Mouse (Mus musculus): ENCODE measurements around the gene Sos1.

Sos1 gene

DNA sequence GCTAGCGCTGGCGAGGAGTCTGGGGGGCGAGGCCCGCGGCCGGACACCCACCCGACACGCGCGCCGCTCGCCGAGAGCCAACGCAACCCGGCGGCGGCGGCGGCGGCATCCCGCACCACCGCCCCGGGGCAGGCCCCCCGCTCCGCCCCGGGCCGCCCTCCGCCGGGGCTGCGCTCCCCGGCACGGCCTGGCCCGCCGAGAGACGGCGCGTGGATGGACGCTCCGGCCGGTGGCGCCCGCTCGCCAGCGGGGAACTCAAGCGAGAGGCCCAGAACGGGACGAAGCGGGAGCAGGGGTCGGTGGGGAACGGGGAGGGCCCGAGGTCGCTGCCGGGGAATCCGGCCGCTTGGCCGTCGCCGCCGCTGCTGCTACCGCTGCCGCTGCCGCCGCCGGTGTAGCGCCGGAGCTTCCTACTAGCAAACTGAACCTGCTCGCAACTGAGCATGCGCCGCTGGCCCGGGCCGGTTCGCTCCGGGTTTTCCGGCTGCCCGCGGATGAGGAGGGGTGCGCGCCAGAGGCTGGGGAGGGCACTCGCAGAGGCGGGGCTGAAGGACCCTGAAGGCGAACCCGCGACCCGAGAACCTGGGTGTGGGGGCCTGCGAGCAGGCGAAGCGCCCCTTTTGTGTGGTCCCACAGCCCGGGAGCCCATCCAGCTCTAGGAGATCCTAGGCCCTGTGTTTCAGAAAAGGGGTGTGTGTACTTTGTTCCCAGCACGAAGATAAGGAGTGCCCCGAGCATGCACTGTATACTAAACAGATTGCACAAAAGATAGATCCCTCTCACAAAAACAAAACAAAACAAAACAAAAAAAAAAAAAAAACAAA lies at the start of gene Sos1:
Gene Sos1, minus strand, starts transcription at position 423 of the 824 bp plus-strand sequence.
- DNase-seq: peak; percentile 97

DNA sequence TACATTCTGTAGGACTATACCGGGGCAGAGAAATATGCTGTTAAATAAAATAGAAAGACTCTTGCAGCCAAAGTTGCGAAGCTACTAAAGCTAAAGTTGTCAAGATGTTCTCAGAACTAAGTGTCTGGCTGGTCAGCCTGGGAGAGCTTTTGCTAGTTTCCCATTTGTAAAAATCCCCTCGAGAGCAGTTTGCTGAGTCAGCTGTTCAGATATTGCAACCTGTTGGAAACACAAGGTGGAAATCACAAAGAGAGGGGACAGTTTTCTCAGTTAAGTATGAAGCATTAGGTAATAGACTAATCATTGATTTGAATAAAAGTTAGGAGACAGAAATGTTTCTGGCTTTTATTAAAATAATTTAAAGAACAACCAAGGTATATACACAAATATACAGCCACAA lies 43.0 kb upstream of the Sos1 start:
- no peak for DNase-seq

DNA sequence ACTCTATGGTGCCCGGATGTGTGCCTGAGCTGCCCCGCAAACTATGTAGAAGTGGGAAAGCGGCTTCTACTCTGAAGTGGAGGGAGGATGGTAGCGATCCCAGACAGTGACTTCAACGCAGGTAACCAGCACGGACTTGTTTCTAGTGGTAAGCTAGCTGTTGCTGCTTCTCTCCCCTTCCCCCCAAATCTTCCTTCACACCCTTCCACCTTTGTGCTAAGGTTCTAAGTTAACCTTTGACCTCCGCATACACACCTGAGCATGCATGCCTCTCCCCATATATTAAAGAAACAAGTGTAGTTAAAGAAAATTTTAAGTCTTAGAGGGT lies 41.9 kb upstream of the Sos1 start:
- no peak for DNase-seq

DNA sequence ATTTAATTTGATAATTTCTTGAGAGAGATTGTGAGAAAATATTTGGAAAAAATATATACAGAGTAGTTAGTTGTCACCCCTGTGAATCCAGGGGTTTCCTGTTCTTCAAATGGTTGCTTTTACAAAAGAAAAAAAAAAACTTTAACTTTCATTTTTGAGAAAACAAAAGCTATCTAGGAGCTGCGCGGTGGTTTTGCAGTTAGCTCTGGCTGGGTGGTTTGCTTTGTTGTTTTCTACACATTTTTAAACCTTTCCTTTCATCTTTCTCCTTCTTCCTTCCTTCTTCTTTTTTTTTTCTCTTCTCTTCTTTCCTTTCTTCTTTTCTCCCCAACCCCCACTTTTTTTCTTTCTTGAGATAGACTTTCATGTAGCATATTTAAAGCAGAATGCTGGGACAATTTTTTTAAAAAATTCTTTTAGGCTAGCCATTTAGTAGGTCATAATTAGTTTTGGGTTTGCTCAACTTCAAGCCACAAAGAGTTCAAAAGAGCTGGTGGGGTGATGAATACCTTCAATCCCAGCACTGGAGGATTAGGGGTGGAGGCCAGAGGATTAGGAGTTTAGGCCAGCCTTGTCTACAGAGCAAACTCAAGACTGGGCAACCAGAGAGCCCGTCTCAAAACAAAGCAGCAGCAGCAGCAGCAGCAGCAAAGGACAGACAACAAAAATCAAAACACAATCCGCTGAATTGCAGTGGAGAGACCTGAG lies 41.4 kb upstream of the Sos1 start:
- no peak for DNase-seq

DNA sequence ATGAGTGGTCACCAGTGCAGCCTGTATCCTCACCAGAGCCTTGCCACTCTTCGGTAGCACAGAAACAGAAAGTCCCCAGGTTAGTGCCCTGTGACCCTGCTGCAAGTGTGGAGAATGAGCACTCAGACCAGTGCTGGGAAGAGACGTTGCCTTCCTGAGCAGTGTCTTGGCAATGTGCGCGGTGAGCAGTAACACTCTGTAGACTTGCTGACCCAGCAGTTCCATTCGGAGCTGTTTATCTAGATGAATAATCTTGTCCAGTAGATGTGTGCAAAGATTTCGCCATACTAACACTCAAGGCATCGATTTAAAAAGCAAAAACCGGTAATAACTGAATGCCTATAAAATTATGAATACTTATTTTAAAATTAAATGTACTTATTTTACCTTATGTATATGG lies 40.3 kb upstream of the Sos1 start:
- DNase-seq: no peak

DNA sequence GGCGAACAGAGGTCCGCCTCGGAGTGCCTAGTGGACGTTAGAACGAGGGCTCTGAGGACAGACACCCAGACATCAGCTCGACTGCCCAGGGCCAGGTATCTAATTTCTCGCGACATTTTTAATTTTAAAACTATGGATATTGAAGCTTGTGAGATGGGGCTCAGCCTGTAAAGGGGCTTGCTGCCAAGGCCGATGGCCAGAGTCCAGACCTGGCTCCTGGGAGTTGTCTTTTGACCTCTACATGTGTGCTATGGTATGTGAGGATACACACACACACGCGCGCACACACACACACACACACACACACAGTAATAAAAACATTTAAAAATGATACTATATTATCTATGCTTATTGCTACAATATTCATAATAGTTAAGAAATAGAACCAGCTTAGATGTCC lies 38.6 kb upstream of the Sos1 start:
- DNase-seq: no peak

DNA sequence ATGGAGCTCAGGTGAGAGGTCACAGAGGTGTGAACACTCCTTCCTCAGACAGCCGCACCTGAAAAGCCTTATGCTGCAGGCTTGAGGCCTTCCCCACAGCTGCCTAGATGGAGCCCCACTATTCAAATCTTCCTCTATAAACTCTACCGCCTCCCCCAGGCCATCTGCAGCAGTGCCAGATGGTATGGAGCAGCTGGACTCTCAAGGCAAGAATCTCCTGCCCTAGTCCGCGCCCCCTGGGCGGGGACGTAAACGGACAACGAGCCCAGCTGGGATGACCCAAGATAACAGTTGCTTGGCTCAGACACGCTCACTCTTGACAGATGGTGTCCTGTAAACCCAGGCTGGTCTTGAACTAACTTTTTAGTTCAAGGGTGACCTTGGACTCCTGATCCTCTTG lies 37.0 kb upstream of the Sos1 start:
- no peak for DNase-seq

DNA sequence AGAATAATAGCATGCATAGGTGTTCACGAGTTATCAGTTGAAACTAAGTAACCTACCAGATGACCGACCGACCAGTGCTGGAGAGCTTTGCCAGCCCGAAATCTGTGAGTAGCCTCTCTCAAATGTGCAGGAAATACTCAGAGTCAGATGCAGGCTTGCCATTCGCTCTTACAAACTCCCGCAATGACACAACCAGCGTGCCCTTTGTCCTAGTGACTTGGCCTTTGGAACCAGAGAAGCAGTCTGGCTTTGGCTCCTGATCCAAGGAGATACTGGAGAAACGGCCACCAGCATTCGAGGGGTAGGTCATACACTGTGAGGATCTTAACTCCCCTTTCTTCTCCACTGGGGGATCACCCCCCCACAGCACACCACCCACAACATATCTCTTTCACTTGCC lies 35.7 kb upstream of the Sos1 start:
- DNase-seq: no peak

DNA sequence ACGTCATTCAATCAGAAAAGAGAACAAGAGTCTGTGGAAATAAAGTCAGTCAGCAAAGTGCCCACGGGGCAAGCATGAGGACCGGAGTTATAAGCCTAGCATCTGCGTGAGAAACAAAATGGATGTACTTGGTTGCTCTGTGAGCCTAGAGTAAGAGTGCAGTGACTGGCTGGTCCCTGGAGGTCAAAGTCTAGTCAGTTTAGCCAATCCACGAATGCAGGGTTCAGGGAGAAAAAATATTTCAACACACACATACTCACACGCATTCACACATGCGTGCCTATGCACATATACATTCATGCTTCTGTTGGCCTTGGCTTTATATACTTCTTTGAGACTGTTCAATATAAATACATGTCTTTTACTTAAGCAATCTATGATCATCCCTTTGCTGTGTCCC lies 35.3 kb upstream of the Sos1 start:
- DNase-seq: no peak

DNA sequence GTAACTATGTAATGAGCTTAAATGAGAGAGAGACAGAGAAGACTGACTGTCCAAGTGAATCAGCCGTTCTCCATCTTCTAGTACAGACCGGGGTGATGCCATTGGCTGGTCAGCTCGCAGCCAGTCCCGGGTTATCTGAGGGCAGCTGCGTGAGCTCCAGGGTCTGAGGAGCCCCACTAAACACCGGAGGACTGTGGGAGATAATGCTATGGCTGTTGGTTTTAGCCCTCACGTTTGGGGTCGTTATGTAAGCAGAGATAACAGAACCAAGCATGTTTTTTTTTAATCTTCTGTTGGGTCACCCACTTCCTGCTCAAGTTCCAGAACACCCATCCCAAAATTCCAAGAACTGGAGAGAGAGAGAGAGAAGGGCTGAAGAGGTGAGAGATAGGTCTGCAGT lies 33.5 kb upstream of the Sos1 start:
- no peak for DNase-seq

DNA sequence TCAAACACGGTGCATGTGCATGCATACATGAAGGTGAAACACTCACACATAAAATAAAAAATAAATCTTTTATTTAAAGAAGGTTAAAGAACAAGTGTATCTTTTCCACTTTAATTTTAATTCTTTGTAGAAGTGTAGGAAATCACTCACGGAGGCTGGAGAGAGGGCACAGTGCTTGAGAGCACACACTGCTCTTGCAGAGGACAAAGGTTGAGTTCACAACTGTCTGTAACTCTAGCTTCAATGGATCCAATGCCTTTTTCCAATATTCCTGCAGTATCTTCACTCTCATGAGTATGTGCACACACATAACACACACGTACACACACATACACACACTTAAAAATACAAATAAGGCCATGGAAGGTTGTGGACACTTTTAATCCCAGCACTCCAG lies 30.2 kb upstream of the Sos1 start:
- DNase-seq: no peak

DNA sequence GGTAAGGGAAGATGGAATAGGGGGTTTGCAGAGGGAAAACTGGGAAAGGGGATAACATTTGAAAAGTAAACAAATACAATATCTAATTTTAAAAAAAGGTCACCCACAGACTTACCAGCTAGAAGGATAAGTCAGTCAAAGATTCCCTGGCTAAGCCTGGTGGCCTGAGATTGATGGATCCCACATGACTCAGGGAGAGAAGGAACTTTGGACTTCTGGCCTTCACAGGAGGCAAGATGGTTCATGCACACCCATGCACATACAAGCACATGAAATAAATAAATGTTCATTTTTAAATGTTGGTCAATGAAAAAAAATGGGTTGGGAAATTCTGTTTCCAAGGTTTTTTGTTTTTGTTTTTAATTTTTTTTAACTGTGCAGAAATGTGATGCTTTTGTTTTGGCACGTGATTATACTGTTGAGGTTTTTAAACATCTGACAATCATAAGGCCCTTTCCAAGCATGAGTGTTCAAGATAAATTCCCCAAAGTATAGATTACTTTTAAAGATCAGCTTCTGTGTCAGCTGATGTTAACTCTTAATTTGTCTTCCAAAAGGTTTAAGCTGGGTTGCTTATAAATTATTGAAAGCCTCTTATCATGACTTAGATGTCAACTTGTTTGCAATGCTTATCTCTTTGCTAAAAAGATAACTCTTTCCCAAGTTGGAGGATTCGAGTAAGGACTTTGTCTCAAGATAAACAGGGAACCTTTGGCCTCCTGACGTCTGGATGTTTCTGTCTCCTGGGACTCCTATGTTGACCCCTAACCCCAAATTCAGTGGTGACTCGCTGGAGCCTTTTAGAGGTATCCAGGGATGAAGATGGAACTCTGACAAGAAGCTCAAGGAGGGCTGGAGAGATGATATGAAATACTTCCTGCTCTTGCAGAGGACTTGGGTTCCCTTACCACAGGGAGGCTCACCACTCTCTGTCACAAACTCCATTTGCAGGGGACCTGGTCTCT lies 29.5 kb upstream of the Sos1 start:
- DNase-seq: no peak

DNA sequence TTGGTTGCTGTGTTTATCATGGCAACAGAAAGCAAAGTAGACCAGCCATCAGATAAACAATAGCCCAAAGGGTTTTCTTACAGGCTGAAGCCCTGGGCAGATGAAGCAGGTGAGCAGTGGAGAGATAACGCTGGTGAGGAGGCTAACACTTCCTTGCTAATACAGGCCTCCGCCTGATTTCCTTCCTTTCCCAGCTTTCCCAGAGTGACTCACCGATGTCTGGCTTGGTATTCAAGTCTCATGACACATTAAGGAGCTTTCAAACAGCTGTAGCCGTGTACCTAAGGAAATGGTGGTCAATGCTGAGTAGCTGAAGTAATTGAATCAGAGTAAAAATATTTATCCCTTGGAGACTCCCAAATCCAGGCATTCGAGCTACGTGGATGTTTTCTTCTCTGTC lies 25.5 kb upstream of the Sos1 start:
- DNase-seq: no peak

DNA sequence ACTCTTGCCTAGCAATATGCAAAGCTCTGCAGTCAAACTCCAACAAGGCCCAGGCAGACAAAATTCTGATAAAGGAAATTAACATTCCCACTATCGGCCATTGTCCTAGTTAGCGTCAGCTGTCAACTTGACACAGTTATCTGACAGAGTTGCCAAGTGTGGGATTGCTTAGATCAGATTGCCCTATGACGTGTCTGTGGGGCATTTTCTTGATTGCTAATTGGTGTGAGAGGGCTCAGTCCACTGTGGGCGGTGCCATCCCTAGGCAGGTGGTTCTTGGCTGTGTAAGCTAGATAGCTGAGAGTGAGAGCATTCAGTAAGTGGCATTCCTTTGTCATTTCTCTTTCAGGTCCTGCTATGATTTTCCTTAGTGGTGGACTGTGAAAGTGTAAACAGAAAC lies 25.1 kb upstream of the Sos1 start:
- DNase-seq: no peak

DNA sequence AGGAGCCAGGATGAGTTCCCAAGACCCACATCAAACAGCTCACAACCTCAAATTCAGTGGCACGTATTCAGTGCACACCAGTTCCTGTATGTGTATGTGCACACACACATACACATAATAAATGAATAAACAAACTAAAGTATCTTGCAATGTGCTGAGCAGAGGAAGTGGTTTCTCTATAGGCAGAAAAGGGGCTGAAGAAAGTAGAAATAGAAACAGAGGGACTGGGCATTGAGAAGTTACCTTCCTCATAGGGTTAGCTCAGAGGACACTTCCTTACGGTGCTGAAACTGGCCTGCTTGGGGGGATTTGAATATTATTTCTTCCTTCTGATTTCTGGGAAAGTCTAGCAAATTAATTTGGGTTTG lies 21.5 kb upstream of the Sos1 start:
- DNase-seq: no peak

DNA sequence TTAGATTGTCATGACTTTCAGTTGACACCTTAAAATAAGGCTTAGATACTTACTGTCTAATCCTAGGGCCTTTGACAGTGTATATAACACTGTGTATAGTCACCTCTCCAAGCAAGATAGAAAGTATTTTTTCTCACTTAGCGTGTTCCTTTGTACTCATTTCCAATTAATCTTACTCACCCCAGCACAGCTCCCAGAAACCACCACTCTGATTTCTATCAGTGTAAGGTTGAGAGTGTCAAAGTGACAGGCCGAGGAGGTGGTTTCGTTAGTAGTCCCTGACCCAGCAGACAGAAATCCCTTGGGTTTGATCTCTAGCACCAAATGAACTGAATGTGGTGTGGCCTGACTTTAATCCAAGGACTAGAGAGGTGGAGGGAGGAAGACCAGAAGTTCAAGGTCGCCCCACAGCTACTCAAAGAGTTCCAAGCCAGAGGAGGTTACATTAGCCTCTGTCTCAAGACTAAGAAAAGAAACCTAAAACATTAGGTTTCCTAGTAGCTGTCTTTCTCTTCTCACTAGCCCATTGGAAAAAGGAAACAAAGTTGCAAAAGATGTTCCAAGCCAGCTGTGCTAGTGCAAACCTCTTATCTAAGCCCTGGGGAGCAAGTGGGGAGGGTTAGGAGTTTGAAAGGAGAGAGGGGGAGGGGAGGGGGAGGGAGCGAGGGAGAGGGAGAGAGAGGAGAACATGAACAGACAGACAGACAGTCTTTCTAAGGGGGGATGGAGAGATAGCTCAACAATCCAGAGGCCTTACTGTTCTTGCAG lies 21.0 kb upstream of the Sos1 start:
- DNase-seq: no peak

DNA sequence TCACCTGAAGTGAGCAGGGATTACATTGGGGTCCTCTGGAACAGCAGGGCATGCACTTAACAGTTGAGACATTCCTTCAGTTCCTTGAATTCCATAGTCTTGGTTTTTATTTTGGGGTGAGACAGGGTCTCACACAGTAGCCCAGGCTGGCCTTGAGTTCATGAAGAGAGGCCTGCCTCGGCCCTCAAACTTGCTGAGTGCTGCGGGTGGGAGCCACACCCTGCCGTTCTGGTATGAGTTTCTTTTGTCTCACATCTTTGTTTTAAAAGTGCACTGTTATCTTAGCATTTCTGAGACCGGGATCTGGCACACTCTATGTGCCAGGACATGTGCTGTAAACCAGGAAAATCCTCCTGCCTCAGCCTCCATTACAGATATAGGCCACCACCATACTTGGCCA lies 19.8 kb upstream of the Sos1 start:
- DNase-seq: no peak

DNA sequence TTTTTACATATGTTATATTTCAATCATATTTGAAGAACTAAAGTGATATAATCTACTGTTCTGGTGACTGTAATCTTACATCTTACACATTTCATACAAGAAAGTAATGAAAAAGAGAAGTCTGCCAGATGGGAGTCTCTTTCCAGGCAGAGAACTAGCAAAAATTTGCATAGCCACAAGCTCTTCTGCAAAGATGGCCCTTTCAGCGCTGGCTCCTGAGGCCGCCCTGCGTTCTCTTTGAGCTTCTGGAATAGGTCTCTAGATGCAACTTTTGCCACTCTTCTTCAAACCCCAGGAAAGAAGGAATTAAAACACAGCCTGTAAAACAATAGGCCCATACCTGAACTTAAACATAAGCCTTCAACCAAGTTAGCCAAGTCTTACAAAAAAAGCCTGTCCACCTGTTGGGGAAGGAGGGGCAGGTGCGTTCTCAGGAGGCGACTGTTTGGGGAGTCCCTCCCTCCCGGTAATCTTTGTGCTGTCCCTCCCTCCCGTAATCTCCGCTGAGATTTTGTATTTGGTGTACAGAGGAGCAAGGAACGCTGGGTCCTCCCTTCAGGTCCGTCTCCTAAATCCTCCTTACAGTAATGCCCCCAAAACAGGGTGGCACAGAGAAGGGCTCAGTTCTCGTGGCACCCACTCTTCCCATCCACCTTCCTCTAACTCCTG lies 18.5 kb upstream of the Sos1 start:
- DNase-seq: no peak

DNA sequence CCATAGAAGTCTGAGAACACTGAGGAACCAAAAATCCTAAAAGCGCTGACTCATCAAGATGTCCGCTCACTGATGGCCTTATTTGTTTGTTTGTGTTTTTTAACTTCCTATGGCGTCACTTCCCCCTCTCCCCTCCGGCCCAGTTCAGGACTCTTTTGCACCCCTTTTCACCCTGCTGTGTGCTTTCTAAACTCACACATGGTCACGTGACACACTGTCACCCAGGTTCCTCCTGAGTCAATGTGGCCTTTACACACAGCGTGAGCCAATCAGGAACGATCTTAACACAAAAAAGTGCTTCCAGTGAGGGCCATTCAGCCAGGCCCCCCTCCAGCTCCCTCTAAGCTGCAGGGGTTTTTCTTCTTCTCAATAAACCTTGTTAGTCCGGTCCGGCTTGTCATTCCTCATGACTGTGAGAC lies 16.9 kb upstream of the Sos1 start:
- DNase-seq: no peak

DNA sequence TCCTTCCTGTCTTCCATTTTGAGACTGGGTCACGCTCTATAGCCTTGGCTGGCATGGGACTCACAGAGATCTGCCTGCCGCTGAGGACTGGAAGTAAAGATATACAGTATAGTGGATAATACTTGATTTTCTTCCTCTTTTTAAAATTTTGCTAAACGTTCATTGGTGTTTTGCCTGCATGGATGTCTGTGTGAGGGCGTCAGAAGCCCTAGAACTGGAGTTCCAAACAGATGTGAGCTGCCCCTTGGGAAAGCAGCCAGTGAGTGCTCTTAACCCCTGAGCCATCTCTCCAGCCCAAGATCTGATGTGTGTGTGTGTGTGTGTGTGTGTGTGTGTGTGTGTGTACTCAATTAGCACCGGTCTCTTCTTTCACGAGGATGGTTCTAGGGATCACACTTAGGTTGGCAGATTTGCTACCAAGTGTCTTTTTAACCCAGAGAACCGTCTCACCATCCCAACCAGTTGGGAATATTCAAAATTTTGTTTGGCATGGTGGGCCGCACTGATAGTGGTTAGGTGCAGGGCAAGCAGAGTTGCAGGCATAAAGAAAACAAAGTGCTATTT lies 16.4 kb upstream of the Sos1 start:
- no peak for DNase-seq

DNA sequence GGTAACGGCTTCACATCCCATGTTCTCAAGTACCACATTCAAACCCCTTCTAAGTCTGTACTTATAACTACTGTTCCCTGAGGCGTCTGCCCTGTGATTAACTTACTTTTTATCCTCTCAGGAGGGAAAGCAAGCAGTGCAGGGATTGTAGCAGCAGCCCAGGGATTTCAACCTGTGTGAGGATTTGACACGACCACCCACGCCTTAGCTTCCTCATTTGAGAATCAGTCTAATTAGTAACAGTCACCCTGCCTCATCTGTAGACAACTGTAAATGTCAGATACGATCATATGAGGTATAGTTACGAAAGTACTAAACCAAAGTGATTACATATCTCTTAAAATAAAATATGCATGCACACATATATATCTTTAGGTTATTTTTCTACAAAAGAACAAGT lies 15.9 kb upstream of the Sos1 start:
- no peak for DNase-seq

DNA sequence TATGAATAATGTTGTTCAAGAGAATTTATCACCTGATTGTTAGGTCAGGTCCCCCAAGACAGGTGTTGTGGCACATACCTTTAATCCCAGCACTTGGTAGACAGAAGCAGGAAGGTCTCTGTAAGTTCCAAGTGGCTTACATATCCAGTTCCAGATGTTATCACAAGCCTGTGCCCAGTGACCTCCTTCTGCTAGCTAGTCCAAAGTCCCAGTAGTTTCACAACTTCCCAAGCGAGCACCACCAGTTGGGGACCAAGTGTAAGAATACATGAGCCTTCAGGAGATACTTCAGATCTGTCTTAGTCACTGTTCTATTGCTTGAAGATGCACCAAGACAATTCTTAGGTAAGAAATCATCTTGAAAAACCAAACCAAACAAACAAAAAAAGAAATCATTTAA lies 13.6 kb upstream of the Sos1 start:
- no peak for DNase-seq
